In the genomic region with DNA sequence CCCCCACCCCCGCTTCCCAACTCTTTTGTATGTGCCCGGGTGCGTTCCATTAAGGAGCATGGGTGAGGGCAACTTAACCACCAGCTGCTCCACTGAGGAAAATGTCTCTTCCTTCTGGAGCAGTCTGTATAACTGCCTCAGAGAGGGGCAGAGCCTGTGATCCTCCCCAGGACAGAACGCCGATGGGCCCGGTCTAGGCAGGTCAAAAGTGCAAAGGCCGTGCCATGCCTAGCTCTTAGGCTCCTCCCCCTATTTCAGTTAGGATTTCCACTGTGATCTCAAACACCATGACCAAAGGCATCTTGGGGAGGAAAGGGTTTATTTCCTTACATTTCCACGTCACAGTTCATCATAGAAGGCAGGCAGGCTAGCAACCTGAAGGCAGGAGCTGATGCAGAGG, we compare ENCODE assay signal across 16 mouse cellular contexts. TPM values are rescaled to one million over a fixed set of nuclear protein-coding genes. Genes with fewer than 3 reads are reported as not detected.
"Had no signal": no experiment of that assay in that cellular context is flagged by ENCODE, and none has a peak within 500 bp of the region (broad histone marks: within the 10 kb centered on the region; RNA-seq: fewer than 3 reads in every experiment).

No protein-coding gene starts in this region.

- H3K4me2 ChIP-seq: intestine, embryonic 15.5 days; limb, embryonic 12.5 days; limb, embryonic 15.5 days; liver, embryonic 15.5 days; lung, embryonic 14.5 days; midbrain, embryonic 13.5 days had no signal

- H3K9ac ChIP-seq: intestine, embryonic 15.5 days; limb, embryonic 12.5 days; limb, embryonic 15.5 days; liver, embryonic 15.5 days; lung, embryonic 14.5 days; midbrain, embryonic 13.5 days had no signal

- DNase-seq: kidney, adult 11 months; left cerebral cortex, postnatal 4 days; right cerebral cortex, postnatal 14 days; right cerebral cortex, postnatal 4 days; thymus, adult 2 months; thymus, postnatal 14 days; thymus, postnatal 4 days had no signal

- H3K27ac ChIP-seq: intestine, embryonic 15.5 days; limb, embryonic 12.5 days; limb, embryonic 15.5 days; liver, embryonic 15.5 days; macrophage; midbrain, embryonic 13.5 days; stomach, postnatal 0 days had no signal

- H3K4me1 ChIP-seq: intestine, embryonic 15.5 days; limb, embryonic 12.5 days; liver, embryonic 15.5 days; midbrain, embryonic 13.5 days had no signal

- H3K27me3 ChIP-seq: intestine, embryonic 15.5 days; limb, embryonic 12.5 days; limb, embryonic 15.5 days; liver, embryonic 15.5 days; midbrain, embryonic 13.5 days had no signal

- H3K36me3 ChIP-seq: intestine, embryonic 15.5 days; limb, embryonic 12.5 days; limb, embryonic 15.5 days; liver, embryonic 15.5 days; midbrain, embryonic 13.5 days had no signal

- ATAC-seq: intestine, embryonic 15.5 days; midbrain, embryonic 13.5 days; midbrain, embryonic 16.5 days had no signal

- H3K4me3 ChIP-seq: intestine, embryonic 15.5 days; limb, embryonic 12.5 days; limb, embryonic 15.5 days; liver, embryonic 15.5 days; midbrain, embryonic 13.5 days had no signal

- H3K9me3 ChIP-seq: intestine, embryonic 15.5 days; limb, embryonic 15.5 days; liver, embryonic 15.5 days; midbrain, embryonic 13.5 days had no signal

RNA-seq across cellular contexts. Expression of gene Dnajc6, which starts 47.7 kb away (rescaled TPM):
- polyA plus RNA-seq: macrophage had no signal
